Mouse (Mus musculus) granulocyte monocyte progenitor cell, adult 5-6 weeks (primary cell): ENCODE measurements around the gene Kctd19. TPM values are rescaled to one million over a fixed set of nuclear protein-coding genes. Genes with fewer than 3 reads are reported as not detected.
A peak's percentile ranks its signal among the peaks of the same experiment; 100 is the strongest.

Experiments
- ATAC-seq: replicated peaks from 2 replicates; pipeline ENCODE4 v1.8.0; 2016; ENCODE audit warnings: mild to moderate bottlenecking, moderate TSS enrichment, inconsistent platforms; ENCODE audit not compliant: poor library complexity, severe bottlenecking
- total RNA-seq, 2 experiments: library from RNA; stranded (forward) in 1 of 2; stranded (reverse) in 1 of 2; fragments of 200-712, 200-1000 nt in 1 of 2; fragments of >200 nt in 1 of 2; fragmentation: Nextera tagmentation in 1 of 2; gene quantifications; 2 replicates each; pipeline ENCODE4 v1.2.3; 2014 to 2017

Gene Kctd19
- total RNA-seq (2014; fragmentation: Nextera tagmentation) (not detected in 2 replicates), total RNA-seq (2017) (not detected in 2 replicates)

GRCm38 (mm10) chr8:105413391-105413790, at the start of gene Kctd19, which contains the start of gene Lrrc36:
Kctd19 (minus strand) TSS chr8:105413502.
Lrrc36 (plus strand) TSS chr8:105413571.
- peak; percentile 98 for ATAC-seq

- ATAC-seq, result no peak
Measured at GRCm38 (mm10) chr8:105461085-105461803, 47.9 kb upstream of the Kctd19 start.

GRCm38 (mm10) chr8:105455218-105455617, 41.9 kb upstream of the Kctd19 start:
- ATAC-seq, result peak; percentile 85

- peak; percentile 72 for ATAC-seq
Measured at GRCm38 (mm10) chr8:105454088-105454487, 40.8 kb upstream of the Kctd19 start.

GRCm38 (mm10) chr8:105453296-105453695, 40.0 kb upstream of the Kctd19 start:
- ATAC-seq, result peak; percentile 38; the same call in 1 of the 2 replicates

- no peak for ATAC-seq
Measured at GRCm38 (mm10) chr8:105451903-105452603, 38.8 kb upstream of the Kctd19 start.

- ATAC-seq, result no peak
Measured at GRCm38 (mm10) chr8:105450977-105451376, 37.7 kb upstream of the Kctd19 start.

GRCm38 (mm10) chr8:105448596-105448995, 35.3 kb upstream of the Kctd19 start:
- no peak for ATAC-seq

GRCm38 (mm10) chr8:105448188-105448587, 34.9 kb upstream of the Kctd19 start:
- ATAC-seq, result no peak

- ATAC-seq, result no peak
Measured at GRCm38 (mm10) chr8:105446127-105446552, 32.8 kb upstream of the Kctd19 start.

- no peak for ATAC-seq
Measured at GRCm38 (mm10) chr8:105445296-105446126, 32.2 kb upstream of the Kctd19 start.

- no peak for ATAC-seq
Measured at GRCm38 (mm10) chr8:105442661-105443060, 29.4 kb upstream of the Kctd19 start.

GRCm38 (mm10) chr8:105441433-105441832, 28.1 kb upstream of the Kctd19 start:
- peak; percentile 61 for ATAC-seq

GRCm38 (mm10) chr8:105438865-105439264, 25.6 kb upstream of the Kctd19 start:
- ATAC-seq, result peak; percentile 68

GRCm38 (mm10) chr8:105437078-105437748, 23.9 kb upstream of the Kctd19 start:
- ATAC-seq, result no peak

- ATAC-seq, result no peak
Measured at GRCm38 (mm10) chr8:105436218-105436617, 22.9 kb upstream of the Kctd19 start.

- ATAC-seq, result no peak
Measured at GRCm38 (mm10) chr8:105434136-105434535, 20.8 kb upstream of the Kctd19 start.

GRCm38 (mm10) chr8:105433511-105433910, 20.2 kb upstream of the Kctd19 start:
- ATAC-seq, result no peak

- ATAC-seq, result no peak
Measured at GRCm38 (mm10) chr8:105433021-105433420, 19.7 kb upstream of the Kctd19 start.
